Mouse (Mus musculus) limb, embryonic 11.5 days (tissue): Measurements from ENCODE around the gene Pla1a. TPM values are rescaled to one million over a fixed set of nuclear protein-coding genes. Genes with fewer than 3 reads are reported as not detected.

Experiments used
- ATAC-seq: fragments of 200-750 bp; cut with Nextera tagmentation; 2 replicates; pipeline ENCODE4 v1.8.0; 2017; ENCODE audit warnings: low read depth; ENCODE audit not compliant: insufficient number of reproducible peaks, low FRiP score, low TSS enrichment
- DNase-seq: peaks from one replicate; pipeline ENCODE4 v3.0.0-alpha.2; 2015; ENCODE audit warnings: low spot score
- H3K27ac ChIP-seq: fragments of 300-500 bp; sonication (generic); replicated peaks from 2 replicates; pipeline ENCODE4 v1.5.1; 2014; ENCODE audit warnings: low read depth, mild to moderate bottlenecking, low read length
- H3K27me3 ChIP-seq: fragments of 300-500 bp; sonication (generic); 2 replicates; pipeline ENCODE4 v1.6.1; 2014; ENCODE audit warnings: mild to moderate bottlenecking, low read length, mixed read lengths; ENCODE audit not compliant: control insufficient read depth, insufficient read depth
- H3K36me3 ChIP-seq: fragments of 300-500 bp; sonication (generic); 2 replicates; pipeline ENCODE4 v1.6.1; 2014; ENCODE audit warnings: mild to moderate bottlenecking, low read length, moderate library complexity, mixed read lengths; ENCODE audit not compliant: control insufficient read depth, insufficient read depth
- H3K4me1 ChIP-seq: fragments of 300-500 bp; sonication (generic); 2 replicates; pipeline ENCODE4 v1.6.1; 2014; ENCODE audit warnings: low read length, mixed read lengths; ENCODE audit not compliant: control insufficient read depth, insufficient read depth
- H3K4me2 ChIP-seq: fragments of 300-500 bp; sonication (generic); 2 replicates; pipeline ENCODE4 v1.6.1; 2014; ENCODE audit warnings: low read depth, mild to moderate bottlenecking, moderate library complexity; ENCODE audit not compliant: severe bottlenecking
- H3K4me3 ChIP-seq: fragments of 300-500 bp; sonication (generic); 2 replicates; pipeline ENCODE4 v1.5.1; 2014; ENCODE audit warnings: low read depth, low read length
- H3K9ac ChIP-seq: fragments of 300-500 bp; sonication (generic); 2 replicates; pipeline ENCODE4 v1.6.1; 2014; ENCODE audit warnings: mild to moderate bottlenecking, low read length
- H3K9me3 ChIP-seq: fragments of 300-500 bp; sonication (generic); 2 replicates; pipeline ENCODE4 v1.6.1; 2016; ENCODE audit warnings: low read length; ENCODE audit not compliant: control insufficient read depth
- WGBS: fragments of 180-500 bp; shearing (Covaris S2); extraction: QIAGEN DNeasy Blood & Tissue Kit; methylation state at CpG from one replicate; pipeline ENCODE4 v1.1.7; 2014; 5-methylcytosine and 5-hydroxymethylcytosine counted together
- polyA plus RNA-seq: library from polyadenylated mRNA; unstranded; fragments of >200 nt; fragmentation: Nextera tagmentation; extraction: Ambion mirVana; gene quantifications from 2 replicates; pipeline ENCODE4 v1.2.1, GENCODE M21; 2014

Gene Pla1a
- polyA plus RNA-seq, 1 experiment from 2014 or later: 0.07 TPM

- Histone ChIP-seq H3K4me2 (no peak overlapping the region), H3K36me3 (no peaks in the 10 kb centered on the region), H3K27ac (no peak overlapping the region), H3K4me3 (no peak overlapping the region), H3K27me3 (no peaks in the 10 kb centered on the region), H3K9me3 (no peaks in the 10 kb centered on the region), H3K4me1 (peaks cover 2% of the 10 kb centered on the region; the same call in 1 of the 2 replicates), H3K9ac (no peak overlapping the region)
- DNase-seq: no peak
- WGBS: 85% methylated on average over 7 of the region's 7 CpGs
- no peak for ATAC-seq
Measured at GRCm38 (mm10) chr16:38375182-38375581, 57.8 kb downstream of the Pla1a start.

DNA sequence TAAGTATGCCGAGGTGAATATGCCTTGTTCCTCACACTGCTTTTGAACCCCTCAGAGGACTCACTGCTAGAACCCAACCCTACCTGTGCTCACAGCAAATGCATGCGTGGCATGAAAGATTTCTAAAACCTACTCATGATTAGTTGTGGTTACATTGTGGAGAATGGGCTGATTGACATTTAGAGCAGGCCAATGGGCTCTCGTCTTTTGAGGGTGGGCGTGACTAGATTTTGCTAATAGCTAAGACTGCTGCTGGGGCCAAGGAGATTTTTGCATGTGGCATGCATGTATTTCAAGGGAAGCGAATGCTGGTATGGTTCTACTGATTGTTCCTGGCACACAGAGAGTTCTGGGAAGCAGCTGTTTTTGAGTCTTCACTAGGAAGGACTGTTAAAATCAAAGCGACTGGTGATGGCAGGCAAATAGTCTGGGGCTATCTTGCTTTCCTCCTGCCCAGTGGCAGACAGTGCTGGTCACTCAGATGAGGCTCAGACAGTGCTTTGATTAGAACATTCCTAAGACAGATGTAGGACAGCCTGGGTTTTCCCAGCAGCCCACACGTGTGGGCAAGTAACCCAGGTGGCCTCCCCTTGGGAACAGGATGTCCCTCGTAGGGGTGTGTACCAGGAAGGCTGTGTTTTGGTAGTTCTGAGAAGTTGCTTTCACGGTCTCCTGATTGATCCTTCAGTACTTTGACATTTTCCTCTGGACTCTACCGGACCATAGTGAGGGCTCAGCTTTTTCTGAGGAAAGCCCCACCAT, 58.4 kb downstream of the Pla1a start:
- no peak overlapping the region for H3K4me3 ChIP-seq

GRCm38 (mm10) chr16:38373941-38374340, 59.0 kb downstream of the Pla1a start:
- DNase-seq (no peak), ATAC-seq (no peak)
- Histone ChIP-seq H3K9me3 (no peaks in the 10 kb centered on the region), H3K4me1 (peaks cover 2% of the 10 kb centered on the region; the same call in 1 of the 2 replicates), H3K4me2 (no peak overlapping the region), H3K4me3 (no peak overlapping the region), H3K27ac (no peak overlapping the region), H3K9ac (no peak overlapping the region; the same call in 1 of the 2 replicates), H3K36me3 (no peaks in the 10 kb centered on the region), H3K27me3 (no peaks in the 10 kb centered on the region)
- 89% methylated on average over 16 of the region's 16 CpGs for WGBS

More for the DNA sequence above, 58.4 kb downstream of the Pla1a start:
- Histone ChIP-seq H3K27ac (no peak overlapping the region), H3K9me3 (no peaks in the 10 kb centered on the region), H3K4me2 (no peak overlapping the region), H3K36me3 (no peaks in the 10 kb centered on the region), H3K9ac (no peak overlapping the region), H3K27me3 (no peaks in the 10 kb centered on the region), H3K4me1 (peaks cover 2% of the 10 kb centered on the region; the same call in 1 of the 2 replicates)
- no peak for ATAC-seq
- DNase-seq: no peak
- WGBS: 78% methylated on average over 10 of the region's 10 CpGs

DNA sequence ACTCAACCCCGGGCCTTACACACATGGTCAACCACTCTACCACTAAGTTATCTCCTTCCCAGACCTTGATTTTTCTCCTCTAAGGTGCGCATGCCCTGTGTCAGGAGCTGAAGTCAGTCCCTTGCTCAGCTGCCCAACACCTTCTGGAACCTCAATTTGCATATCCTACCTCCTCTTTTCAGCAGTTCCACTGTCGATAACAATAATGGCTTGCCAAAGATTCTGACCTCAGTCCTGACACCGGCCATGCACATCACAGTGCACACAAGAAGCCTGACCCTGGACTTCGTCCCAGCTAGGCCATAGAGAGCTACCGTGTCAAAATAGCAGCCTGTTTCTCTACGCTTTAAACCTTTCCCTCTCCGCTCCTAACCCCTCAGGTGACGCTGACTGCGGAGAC, 59.5 kb downstream of the Pla1a start:
- H3K4me2 ChIP-seq: no peak overlapping the region
- no peak overlapping the region for H3K4me3 ChIP-seq

GRCm38 (mm10) chr16:38372876-38373275, 60.1 kb downstream of the Pla1a start:
- H3K36me3 ChIP-seq: no peaks in the 10 kb centered on the region
- H3K4me2 ChIP-seq: no peak overlapping the region
- 88% methylated on average over 4 of the region's 4 CpGs for WGBS
- DNase-seq (no peak), ATAC-seq (no peak)
- H3K27me3 ChIP-seq: no peaks in the 10 kb centered on the region
- H3K9me3 ChIP-seq: no peaks in the 10 kb centered on the region
- no peak overlapping the region for H3K27ac ChIP-seq
- H3K4me1 ChIP-seq: peaks cover 2% of the 10 kb centered on the region; the same call in 1 of the 2 replicates
- no peak overlapping the region for H3K4me3 ChIP-seq
- no peak overlapping the region for H3K9ac ChIP-seq

More for the DNA sequence above, 59.5 kb downstream of the Pla1a start:
- H3K36me3 ChIP-seq: no peaks in the 10 kb centered on the region
- H3K9me3 ChIP-seq: no peaks in the 10 kb centered on the region
- no peak for ATAC-seq
- no peak overlapping the region for H3K9ac ChIP-seq
- H3K4me1 ChIP-seq: peaks cover 2% of the 10 kb centered on the region; the same call in 1 of the 2 replicates
- DNase-seq: no peak
- WGBS: 86% methylated on average over 10 of the region's 10 CpGs
- H3K27ac ChIP-seq: no peak overlapping the region
- H3K27me3 ChIP-seq: no peaks in the 10 kb centered on the region

- Histone ChIP-seq H3K27ac (no peak overlapping the region), H3K9ac (no peak overlapping the region), H3K36me3 (no peaks in the 10 kb centered on the region), H3K4me1 (peaks cover under 1% of the 10 kb centered on the region; the same call in 1 of the 2 replicates), H3K9me3 (no peaks in the 10 kb centered on the region), H3K4me3 (no peak overlapping the region), H3K27me3 (no peaks in the 10 kb centered on the region), H3K4me2 (no peak overlapping the region)
- WGBS: 89% methylated on average over 15 of the region's 15 CpGs
- no peak for DNase-seq
- ATAC-seq: no peak
Measured at GRCm38 (mm10) chr16:38371705-38372296, 61.1 kb downstream of the Pla1a start.

- Histone ChIP-seq H3K4me1 (no peaks in the 10 kb centered on the region), H3K9ac (no peak overlapping the region), H3K4me2 (no peak overlapping the region), H3K27me3 (no peaks in the 10 kb centered on the region), H3K4me3 (no peak overlapping the region), H3K27ac (no peak overlapping the region), H3K36me3 (no peaks in the 10 kb centered on the region), H3K9me3 (no peaks in the 10 kb centered on the region)
- ATAC-seq: no peak
- WGBS: 86% methylated on average over 8 of the region's 8 CpGs
- no peak for DNase-seq
Measured at GRCm38 (mm10) chr16:38370633-38371374, 62.1 kb downstream of the Pla1a start.

- Histone ChIP-seq H3K4me2 (no peak overlapping the region), H3K36me3 (no peaks in the 10 kb centered on the region), H3K9me3 (no peaks in the 10 kb centered on the region), H3K27ac (no peak overlapping the region), H3K4me1 (no peaks in the 10 kb centered on the region), H3K4me3 (no peak overlapping the region), H3K27me3 (no peaks in the 10 kb centered on the region), H3K9ac (no peak overlapping the region)
- DNase-seq (no peak), ATAC-seq (no peak)
- WGBS: 77% methylated on average over 4 of the region's 4 CpGs
Measured at GRCm38 (mm10) chr16:38369992-38370484, 62.9 kb downstream of the Pla1a start.
